Mouse (Mus musculus) urinary bladder, postnatal 36 days (tissue): ENCODE measurements around the gene Gm15517.

ENCODE experiments used
- DNase-seq, 2 experiments: peaks; one replicate each; pipeline ENCODE4 v3.0.0; 2022; ENCODE audit warnings: low spot score in 2 of 2, mixed read lengths in 1 of 2

Gene Gm15517

GRCm38 (mm10) chr7:44309475-44310284, 48.4 kb downstream of the Gm15517 start, which contains the start of gene Shank1:
Gene Shank1, plus strand, starts transcription at chr7:44310253.
- DNase-seq, result no peak

GRCm38 (mm10) chr7:44310285-44310877, 49.1 kb downstream of the Gm15517 start:
- no peak for DNase-seq

- DNase-seq, result no peak
Observed at GRCm38 (mm10) chr7:44310878-44311712, 49.8 kb downstream of the Gm15517 start.
